Mouse (Mus musculus): ENCODE results near the gene Arl8a. TPM values are rescaled to one million over a fixed set of nuclear protein-coding genes. Genes with fewer than 3 reads are reported as not detected.

The Arl8a gene
- polyA plus RNA-seq, 1 experiment from 2014 or later: 61.8 TPM

GRCm38 (mm10) chr1:135126443-135127027 is 20.1 kb upstream of the Arl8a start:
- ATAC-seq (ENCODE audit: low FRiP score, low read depth): peak; percentile 25; the same call in 1 of the 2 replicates
- Histone ChIP-seq H3K4me3 (no peak overlapping the region), H3K27me3 (peaks cover 14% of the 10 kb centered on the region), H3K9me3 (no peaks in the 10 kb centered on the region), H3K36me3 (no peaks in the 10 kb centered on the region), H3K27ac (peak overlapping the region; percentile 72), H3K9ac (peak overlapping the region; percentile 48), H3K4me2 (replicated peaks) (peak overlapping the region; percentile 37), H3K4me1 (peaks cover 48% of the 10 kb centered on the region)
- 16% methylated on average over 4 of the region's 4 CpGs for WGBS

DNA sequence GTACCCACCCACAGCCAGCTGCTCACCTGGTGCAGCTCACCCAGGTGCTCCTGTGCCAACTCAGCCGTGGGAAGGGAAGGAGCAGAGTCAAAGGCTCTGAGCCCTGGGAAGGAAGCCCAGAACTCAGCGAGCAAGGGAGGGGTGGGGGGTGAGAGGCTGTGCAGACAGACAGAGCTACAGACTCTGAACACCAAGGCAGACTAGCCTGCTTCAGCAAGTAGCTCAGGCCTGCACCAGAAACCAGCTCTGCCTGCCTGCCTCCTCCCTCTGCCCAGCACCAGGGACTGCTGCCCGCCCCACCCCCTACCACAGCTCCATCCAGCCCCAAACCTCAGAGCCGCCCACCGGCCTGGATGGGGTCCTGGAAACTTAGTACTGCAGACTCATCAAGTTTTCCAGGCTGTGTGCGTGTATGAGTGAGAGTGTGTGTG is 18.6 kb upstream of the Arl8a start:
- Histone ChIP-seq H3K27me3 (peaks cover 14% of the 10 kb centered on the region), H3K4me1 (peaks cover 51% of the 10 kb centered on the region), H3K4me3 (no peak overlapping the region), H3K4me2 (replicated peaks) (peak overlapping the region; percentile 37; the same call in 1 of the 2 replicates), H3K9ac (peak overlapping the region; percentile 2; the same call in 1 of the 2 replicates), H3K9me3 (no peaks in the 10 kb centered on the region), H3K36me3 (no peaks in the 10 kb centered on the region), H3K27ac (peak overlapping the region; percentile 72)
- ATAC-seq (ENCODE audit: low FRiP score, low read depth): peak; percentile 82
- 39% methylated on average over 6 of the region's 6 CpGs for WGBS

DNA sequence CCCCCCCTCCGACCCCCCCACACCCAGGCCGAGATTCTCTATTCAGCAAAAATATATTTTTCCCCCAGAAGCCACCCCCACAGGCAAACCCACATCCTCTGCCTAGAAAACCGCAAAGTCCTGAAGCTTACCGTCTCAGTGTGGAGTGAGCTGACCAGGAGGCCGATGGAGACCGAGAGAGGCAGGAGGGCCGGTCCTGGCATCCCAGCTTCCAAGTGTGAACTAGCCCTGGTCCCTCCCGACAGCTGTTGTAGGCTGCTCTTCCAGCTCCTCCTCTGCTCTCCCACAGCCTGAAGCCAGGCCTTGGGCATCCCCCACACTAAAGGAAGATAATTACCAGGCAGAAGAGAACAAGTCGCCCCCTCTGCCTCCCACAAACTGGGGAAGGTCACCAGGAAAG is 17.6 kb upstream of the Arl8a start:
- Histone ChIP-seq H3K4me1 (peaks cover 51% of the 10 kb centered on the region), H3K9ac (no peak overlapping the region), H3K27ac (no peak overlapping the region), H3K36me3 (no peaks in the 10 kb centered on the region), H3K27me3 (peaks cover 14% of the 10 kb centered on the region), H3K4me3 (no peak overlapping the region), H3K4me2 (replicated peaks) (no peak overlapping the region), H3K9me3 (no peaks in the 10 kb centered on the region)
- ATAC-seq (ENCODE audit: low FRiP score, low read depth): no peak
- 28% methylated on average over 9 of the region's 9 CpGs for WGBS

DNA sequence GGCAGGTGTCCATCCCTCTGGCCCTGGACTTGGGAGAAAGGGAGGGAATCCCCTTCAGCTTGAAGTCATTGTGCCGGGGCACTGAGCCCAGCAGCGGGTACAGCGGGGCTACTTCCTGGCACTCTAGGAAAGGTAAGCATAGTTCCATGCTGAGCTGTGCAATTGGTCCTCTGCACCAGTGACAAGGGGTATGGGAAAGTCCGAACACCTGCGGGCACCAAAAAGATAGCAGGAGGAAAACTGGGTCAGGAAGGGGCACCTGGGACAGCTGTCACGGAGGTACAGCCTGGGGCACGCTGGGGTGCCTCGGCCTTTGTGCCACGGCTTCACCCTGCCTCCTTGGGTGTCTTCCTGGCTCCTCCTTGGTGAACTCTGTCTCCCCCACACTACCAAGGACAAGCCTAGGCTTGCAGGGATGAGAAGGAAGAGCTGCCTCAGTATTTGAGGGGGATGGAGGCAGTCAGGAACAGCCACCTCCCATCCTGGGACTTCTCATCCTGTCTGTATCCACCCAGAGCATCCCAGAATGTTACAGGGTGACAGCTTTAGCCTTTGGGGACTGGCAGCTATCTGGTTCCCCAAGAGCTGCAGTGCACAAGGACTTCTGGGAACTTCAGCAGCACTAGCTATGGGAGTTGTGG is 17.0 kb upstream of the Arl8a start:
- Histone ChIP-seq H3K27me3 (peaks cover 17% of the 10 kb centered on the region), H3K9ac (no peak overlapping the region), H3K36me3 (no peaks in the 10 kb centered on the region), H3K27ac (no peak overlapping the region), H3K4me1 (peaks cover 51% of the 10 kb centered on the region), H3K4me2 (replicated peaks) (no peak overlapping the region), H3K9me3 (no peaks in the 10 kb centered on the region), H3K4me3 (no peak overlapping the region)
- no peak for ATAC-seq (ENCODE audit: low FRiP score, low read depth)
- WGBS: 70% methylated on average over 9 of the region's 9 CpGs

- no peak for ATAC-seq (ENCODE audit: low FRiP score, low read depth)
- H3K9ac ChIP-seq: no peak overlapping the region
- H3K27ac ChIP-seq: no peak overlapping the region
- H3K4me3 ChIP-seq: no peak overlapping the region
- no peak overlapping the region for H3K4me2 ChIP-seq (replicated peaks)
- 83% methylated on average over 2 of the region's 2 CpGs for WGBS
- H3K4me1 ChIP-seq: peaks cover 49% of the 10 kb centered on the region
- peaks cover 17% of the 10 kb centered on the region for H3K27me3 ChIP-seq
- H3K9me3 ChIP-seq: no peaks in the 10 kb centered on the region
- no peaks in the 10 kb centered on the region for H3K36me3 ChIP-seq
These were observed 16.1 kb upstream of the Arl8a start for GRCm38 (mm10) chr1:135130376-135131018.

- Histone ChIP-seq H3K27ac (no peak overlapping the region), H3K27me3 (peaks cover 17% of the 10 kb centered on the region), H3K4me2 (replicated peaks) (no peak overlapping the region), H3K36me3 (no peaks in the 10 kb centered on the region), H3K4me3 (no peak overlapping the region), H3K9me3 (no peaks in the 10 kb centered on the region), H3K9ac (no peak overlapping the region), H3K4me1 (peaks cover 44% of the 10 kb centered on the region)
- WGBS: 21% methylated on average over 6 of the region's 6 CpGs
- no peak for ATAC-seq (ENCODE audit: low FRiP score, low read depth)
These were observed 15.6 kb upstream of the Arl8a start for GRCm38 (mm10) chr1:135131034-135131433.

- H3K36me3 ChIP-seq: no peaks in the 10 kb centered on the region
- ATAC-seq (ENCODE audit: low FRiP score, low read depth): no peak
- no peak overlapping the region for H3K27ac ChIP-seq
- WGBS: 41% methylated on average over 8 of the region's 8 CpGs
- H3K4me3 ChIP-seq: no peak overlapping the region
- H3K9ac ChIP-seq: no peak overlapping the region
- H3K4me2 ChIP-seq (replicated peaks): no peak overlapping the region
- peaks cover 39% of the 10 kb centered on the region for H3K4me1 ChIP-seq
- H3K9me3 ChIP-seq: no peaks in the 10 kb centered on the region
- H3K27me3 ChIP-seq: peaks cover 17% of the 10 kb centered on the region
These were observed 15.1 kb upstream of the Arl8a start for GRCm38 (mm10) chr1:135131560-135131959.

GRCm38 (mm10) chr1:135132473-135132872 is 14.2 kb upstream of the Arl8a start, which contains the start of gene Ptpn7:
Gene Ptpn7 (plus strand): TSS chr1:135132700.
- no peak within 1 kb of the TSS for H3K4me2 ChIP-seq (replicated peaks)
- no peak within 1 kb of the TSS for H3K9ac ChIP-seq
- no peaks in the 10 kb centered on the region for H3K9me3 ChIP-seq
- no peak within 1 kb of the TSS for H3K27ac ChIP-seq
- H3K27me3 ChIP-seq: peaks cover 17% of the 10 kb centered on the region
- ATAC-seq (ENCODE audit: low FRiP score, low read depth): no peak
- 44% methylated on average over 10 of the region's 10 CpGs for WGBS
- no peaks in the 10 kb centered on the region for H3K36me3 ChIP-seq
- H3K4me3 ChIP-seq: no peak within 1 kb of the TSS
- peaks cover 30% of the 10 kb centered on the region for H3K4me1 ChIP-seq

GRCm38 (mm10) chr1:135132893-135133369 is 13.7 kb upstream of the Arl8a start:
- WGBS: 74% methylated on average over 9 of the region's 9 CpGs
- Histone ChIP-seq H3K4me3 (no peak overlapping the region), H3K4me1 (peaks cover 25% of the 10 kb centered on the region), H3K27ac (no peak overlapping the region), H3K9ac (no peak overlapping the region), H3K4me2 (replicated peaks) (no peak overlapping the region), H3K27me3 (peaks cover 17% of the 10 kb centered on the region), H3K36me3 (no peaks in the 10 kb centered on the region), H3K9me3 (no peaks in the 10 kb centered on the region)
- no peak for ATAC-seq (ENCODE audit: low FRiP score, low read depth)

DNA sequence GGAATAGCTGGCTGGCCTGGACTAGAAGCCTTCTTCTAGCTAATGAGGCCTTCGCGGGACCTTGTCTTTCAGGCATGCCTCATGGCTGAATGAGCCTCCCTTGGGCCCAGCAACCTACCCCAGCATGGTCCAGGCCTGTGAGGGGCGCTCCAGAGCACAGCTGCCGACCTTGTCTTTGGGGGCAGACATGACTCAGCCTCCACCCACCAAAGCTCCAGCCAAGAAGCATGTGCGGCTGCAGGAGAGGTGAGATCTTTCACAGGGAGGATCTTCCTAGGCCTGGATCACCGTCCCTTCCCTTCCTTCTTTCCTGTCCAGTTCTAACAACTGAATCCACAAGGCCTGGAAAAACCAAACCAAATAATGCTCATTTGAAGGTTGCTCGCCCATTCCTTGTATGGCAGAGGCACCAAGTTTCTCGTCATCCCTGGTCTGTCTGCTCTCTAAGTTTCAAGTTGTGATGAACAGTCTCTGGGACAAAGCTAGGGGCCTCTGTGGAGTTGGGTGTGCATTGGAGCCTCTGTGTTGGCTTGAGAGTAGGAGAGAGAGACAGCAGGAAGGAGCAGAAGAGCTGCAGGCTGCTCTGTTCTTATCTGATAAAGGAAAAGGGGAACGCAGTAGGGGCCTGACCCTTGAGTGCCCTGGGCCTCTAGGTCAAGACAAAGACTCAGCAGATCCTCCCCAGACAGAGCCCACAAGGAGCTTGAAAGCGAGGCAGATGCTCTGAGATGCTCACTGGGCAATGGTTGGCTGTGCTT is 12.8 kb upstream of the Arl8a start:
- no peak overlapping the region for H3K4me2 ChIP-seq (replicated peaks)
- no peaks in the 10 kb centered on the region for H3K36me3 ChIP-seq
- peaks cover 17% of the 10 kb centered on the region for H3K4me1 ChIP-seq
- no peak for ATAC-seq (ENCODE audit: low FRiP score, low read depth)
- WGBS: 81% methylated on average over 10 of the region's 10 CpGs
- H3K4me3 ChIP-seq: no peak overlapping the region
- H3K27ac ChIP-seq: no peak overlapping the region
- H3K9me3 ChIP-seq: no peaks in the 10 kb centered on the region
- peaks cover 16% of the 10 kb centered on the region for H3K27me3 ChIP-seq
- no peak overlapping the region for H3K9ac ChIP-seq

- Histone ChIP-seq H3K4me2 (replicated peaks) (no peak overlapping the region), H3K4me1 (peaks cover 11% of the 10 kb centered on the region), H3K36me3 (no peaks in the 10 kb centered on the region), H3K27ac (no peak overlapping the region), H3K4me3 (no peak overlapping the region), H3K9ac (no peak overlapping the region), H3K27me3 (peaks cover 6% of the 10 kb centered on the region; the same call in 1 of the 2 replicates), H3K9me3 (no peaks in the 10 kb centered on the region)
- no peak for ATAC-seq (ENCODE audit: low FRiP score, low read depth)
- 89% methylated on average over 8 of the region's 8 CpGs for WGBS
These were observed 11.4 kb upstream of the Arl8a start for GRCm38 (mm10) chr1:135135111-135135787.

Data from limb, embryonic 13.5 days (tissue).